Comparison of ENCODE assay signal across 29 mouse cellular contexts in genomic region chr2:164152341-164152740, GRCm38 (mm10). TPM values are rescaled to one million over a fixed set of nuclear protein-coding genes. Genes with fewer than 3 reads are reported as not detected.
A peak's percentile ranks its signal among the peaks of the same experiment; 100 is the strongest.
DNase-seq lines count a peak whose midpoint lies in the region; ATAC-seq and TF ChIP-seq lines count a peak whose summit lies in the region.
"Had no signal": no experiment of that assay in that cellular context is flagged by ENCODE, and none has a peak within 500 bp of the region (broad histone marks: within the 10 kb centered on the region; RNA-seq: fewer than 3 reads in every experiment).

No protein-coding gene starts in this region.

- peaks cover 41% of the 10 kb centered on the region for H3K4me1 ChIP-seq in limb, embryonic 13.5 days
- H3K4me1 ChIP-seq in limb, embryonic 10.5 days: peaks cover 24% of the 10 kb centered on the region
- H3K4me1 ChIP-seq in limb, embryonic 14.5 days (ENCODE audit: control insufficient read depth, insufficient read depth, low read length): peaks cover 31% of the 10 kb centered on the region
- H3K4me1 ChIP-seq: forebrain, embryonic 12.5 days had no signal

- H3K27ac ChIP-seq in limb, embryonic 13.5 days: peak overlapping the region; percentile 15; the same call in 1 of the 2 replicates
- no peak overlapping the region for H3K27ac ChIP-seq in limb, embryonic 10.5 days
- H3K27ac ChIP-seq in limb, embryonic 14.5 days (replicated peaks; ENCODE audit: low read depth, low read length): peak overlapping the region; percentile 14; the same call in 1 of the 2 replicates
- H3K27ac ChIP-seq: embryonic facial prominence, embryonic 15.5 days; forebrain, embryonic 10.5 days; forebrain, embryonic 12.5 days had no signal

- H3K36me3 ChIP-seq in limb, embryonic 13.5 days: peaks cover 22% of the 10 kb centered on the region
- H3K36me3 ChIP-seq in limb, embryonic 10.5 days: peaks cover 40% of the 10 kb centered on the region
- H3K36me3 ChIP-seq in limb, embryonic 14.5 days (ENCODE audit: control insufficient read depth, insufficient read depth, low read length): peaks cover 21% of the 10 kb centered on the region

- no peak for DNase-seq in limb, embryonic 10.5 days (ENCODE audit: low spot score)
- DNase-seq in lung, postnatal 14 days: peak; percentile 25
- DNase-seq in lung, adult 18-20 months: no peak
- DNase-seq in limb, embryonic 14.5 days (ENCODE audit: low spot score): no peak
- DNase-seq: adrenal gland, adult 8-10 months; adrenal gland, postnatal 14 days; adrenal gland, postnatal 36 days; B cell, adult 2 months; cerebellum, adult 11 months; cerebellum, adult 18-20 months; cerebellum, adult 8-10 months; cerebellum, adult 9-11 months; cerebellum, postnatal 14 days; cerebellum, postnatal 36 days; embryo, embryonic 11 days had no signal

- H3K4me2 ChIP-seq in limb, embryonic 13.5 days (replicated peaks): no peak overlapping the region
- H3K4me2 ChIP-seq in limb, embryonic 14.5 days (replicated peaks; ENCODE audit: low read depth, low read length, severe bottlenecking): no peak overlapping the region
- H3K4me2 ChIP-seq: embryonic facial prominence, embryonic 13.5 days; embryonic facial prominence, embryonic 15.5 days; forebrain, embryonic 12.5 days had no signal

- no peaks in the 10 kb centered on the region for H3K9me3 ChIP-seq in limb, embryonic 13.5 days
- no peaks in the 10 kb centered on the region for H3K9me3 ChIP-seq in limb, embryonic 10.5 days (replicated peaks)
- no peaks in the 10 kb centered on the region for H3K9me3 ChIP-seq in limb, embryonic 14.5 days (ENCODE audit: control insufficient read depth, low read length)
- H3K9me3 ChIP-seq: embryonic facial prominence, embryonic 13.5 days; embryonic facial prominence, embryonic 15.5 days; forebrain, embryonic 10.5 days; forebrain, embryonic 12.5 days; G1E had no signal

- 91% methylated on average over 11 of the region's 11 CpGs for WGBS in limb, embryonic 13.5 days
- 95% methylated on average over 11 of the region's 11 CpGs for WGBS in limb, embryonic 10.5 days
- 94% methylated on average over 11 of the region's 11 CpGs for WGBS in limb, embryonic 14.5 days

- H3K4me3 ChIP-seq in limb, embryonic 13.5 days: no peak overlapping the region
- H3K4me3 ChIP-seq in limb, embryonic 10.5 days: no peak overlapping the region
- no peak overlapping the region for H3K4me3 ChIP-seq in limb, embryonic 14.5 days (replicated peaks; ENCODE audit: low read length)
- H3K4me3 ChIP-seq: embryonic facial prominence, embryonic 13.5 days; embryonic facial prominence, embryonic 15.5 days; erythroblast, embryonic 14.5 days; forebrain, embryonic 10.5 days; forebrain, embryonic 12.5 days had no signal

- ATAC-seq in limb, embryonic 13.5 days (ENCODE audit: low FRiP score, low read depth): no peak
- ATAC-seq in limb, embryonic 14.5 days (ENCODE audit: low FRiP score, low read depth): no peak
- ATAC-seq: activated CD4-positive, CD25-positive, alpha-beta regulatory T cell, adult 4 months; CD4-positive, CD25-positive, alpha-beta regulatory T cell, adult 4 months; forebrain, embryonic 14.5 days; forebrain, embryonic 16.5 days; Patski had no signal

- H3K9ac ChIP-seq in limb, embryonic 13.5 days: no peak overlapping the region
- no peak overlapping the region for H3K9ac ChIP-seq in limb, embryonic 14.5 days (ENCODE audit: low read depth, low read length, severe bottlenecking)
- H3K9ac ChIP-seq: embryonic facial prominence, embryonic 13.5 days; embryonic facial prominence, embryonic 15.5 days; forebrain, embryonic 12.5 days had no signal

- TF ChIP-seq POLR2A in limb, embryonic 14.5 days (IDR thresholded peaks at IDR 0.05; ENCODE audit: borderline replicate concordance, extremely low read depth, insufficient read depth, insufficient read length): no peak

- no peaks in the 10 kb centered on the region for H3K27me3 ChIP-seq in limb, embryonic 13.5 days
- H3K27me3 ChIP-seq in limb, embryonic 10.5 days (ENCODE audit: low read depth, poor library complexity, severe bottlenecking): no peaks in the 10 kb centered on the region
- no peaks in the 10 kb centered on the region for H3K27me3 ChIP-seq in limb, embryonic 14.5 days (ENCODE audit: control insufficient read depth, insufficient read depth, low read length)
- H3K27me3 ChIP-seq: CH12.LX; embryonic facial prominence, embryonic 13.5 days; embryonic facial prominence, embryonic 15.5 days; forebrain, embryonic 12.5 days; Patski had no signal

RNA-seq across cellular contexts. Expression of gene Kcns1, which starts 18.6 kb away (rescaled TPM):
- polyA plus RNA-seq in limb, embryonic 13.5 days (2015; fragmentation: Nextera tagmentation; extraction: Ambion mirVana): 2.5 and 2.8 TPM in 2 replicates
- 0.15 TPM in 1 of 2 replicates, not detected in the other for polyA plus RNA-seq in limb, embryonic 10.5 days (2016; fragmentation: Nextera tagmentation; extraction: Ambion mirVana)
- 6.8 and 11.2 TPM in 2 replicates for polyA plus RNA-seq in limb, embryonic 14.5 days (2012; rRNA removed)
- polyA plus RNA-seq in limb, embryonic 14.5 days (2014; fragmentation: Nextera tagmentation; extraction: Ambion mirVana): 2.7 and 3.2 TPM in 2 replicates
- polyA plus RNA-seq: erythroblast, embryonic 14.5 days; forebrain, embryonic 10.5 days; G1E; Patski had no signal

RNA-seq across cellular contexts. Expression of gene Wfdc5, which starts 30.2 kb away (rescaled TPM):
- polyA plus RNA-seq in limb, embryonic 13.5 days (2015; fragmentation: Nextera tagmentation; extraction: Ambion mirVana): not detected in 2 replicates
- polyA plus RNA-seq in limb, embryonic 10.5 days (2016; fragmentation: Nextera tagmentation; extraction: Ambion mirVana): not detected in 2 replicates
- polyA plus RNA-seq in limb, embryonic 14.5 days (2012; rRNA removed): 0.08 TPM in 1 of 2 replicates, not detected in the other
- 0.33 and 0.77 TPM in 2 replicates for polyA plus RNA-seq in limb, embryonic 14.5 days (2014; fragmentation: Nextera tagmentation; extraction: Ambion mirVana)
- polyA plus RNA-seq: activated CD4-positive, CD25-positive, alpha-beta regulatory T cell, adult 4 months; CD4-positive, CD25-positive, alpha-beta regulatory T cell, adult 4 months; embryonic facial prominence, embryonic 11.5 days; embryonic facial prominence, embryonic 13.5 days; erythroblast, embryonic 14.5 days; forebrain, embryonic 10.5 days; forebrain, embryonic 12.5 days; forebrain, embryonic 14.5 days; forebrain, embryonic 16.5 days; G1E had no signal

RNA-seq across cellular contexts. Expression of gene Wfdc12, which starts 38.1 kb away (rescaled TPM):
- 0.51 TPM in 1 of 2 replicates, not detected in the other for polyA plus RNA-seq in limb, embryonic 13.5 days (2015; fragmentation: Nextera tagmentation; extraction: Ambion mirVana)
- polyA plus RNA-seq in limb, embryonic 10.5 days (2016; fragmentation: Nextera tagmentation; extraction: Ambion mirVana): not detected in 2 replicates
- 0.30 and 0.32 TPM in 2 replicates for polyA plus RNA-seq in limb, embryonic 14.5 days (2012; rRNA removed)
- not detected in 2 replicates for polyA plus RNA-seq in limb, embryonic 14.5 days (2014; fragmentation: Nextera tagmentation; extraction: Ambion mirVana)
- polyA plus RNA-seq: activated CD4-positive, CD25-positive, alpha-beta regulatory T cell, adult 4 months; CD4-positive, CD25-positive, alpha-beta regulatory T cell, adult 4 months; embryonic facial prominence, embryonic 11.5 days; embryonic facial prominence, embryonic 13.5 days; embryonic facial prominence, embryonic 15.5 days; erythroblast, embryonic 14.5 days; forebrain, embryonic 10.5 days; forebrain, embryonic 12.5 days; forebrain, embryonic 14.5 days; forebrain, embryonic 16.5 days; G1E; Patski had no signal

RNA-seq across cellular contexts. Expression of gene Wfdc15a, which starts 47.6 kb away (rescaled TPM):
- not detected in 2 replicates for polyA plus RNA-seq in limb, embryonic 13.5 days (2015; fragmentation: Nextera tagmentation; extraction: Ambion mirVana)
- not detected in 2 replicates for polyA plus RNA-seq in limb, embryonic 10.5 days (2016; fragmentation: Nextera tagmentation; extraction: Ambion mirVana)
- not detected in 2 replicates for polyA plus RNA-seq in limb, embryonic 14.5 days (2012; rRNA removed)
- not detected in 2 replicates for polyA plus RNA-seq in limb, embryonic 14.5 days (2014; fragmentation: Nextera tagmentation; extraction: Ambion mirVana)
- polyA plus RNA-seq: activated CD4-positive, CD25-positive, alpha-beta regulatory T cell, adult 4 months; CD4-positive, CD25-positive, alpha-beta regulatory T cell, adult 4 months; embryonic facial prominence, embryonic 11.5 days; embryonic facial prominence, embryonic 13.5 days; embryonic facial prominence, embryonic 15.5 days; erythroblast, embryonic 14.5 days; forebrain, embryonic 10.5 days; forebrain, embryonic 12.5 days; forebrain, embryonic 14.5 days; forebrain, embryonic 16.5 days; G1E; Patski had no signal
